Mouse (Mus musculus) stomach, postnatal 0 days (tissue): ENCODE measurements around the gene Eomes.

Experiments
- CTCF ChIP-seq: IDR thresholded peaks from 2 replicates; pipeline ENCODE4 v1.5.1; 2016; ENCODE audit warnings: antibody characterized with exemption, low read depth, mild to moderate bottlenecking, moderate library complexity
- EP300 ChIP-seq: optimal IDR thresholded peaks from 2 replicates; pipeline ENCODE3; 2016; ENCODE audit warnings: antibody characterized with exemption

GRCm38 (mm10) chr9:118477281-118477931, 606 bp upstream of the Eomes start:
- no peak for TF ChIP-seq CTCF
- TF ChIP-seq EP300, result no peak
